Comparison of ENCODE assay signal across 8 mouse cellular contexts in the genomic region with DNA sequence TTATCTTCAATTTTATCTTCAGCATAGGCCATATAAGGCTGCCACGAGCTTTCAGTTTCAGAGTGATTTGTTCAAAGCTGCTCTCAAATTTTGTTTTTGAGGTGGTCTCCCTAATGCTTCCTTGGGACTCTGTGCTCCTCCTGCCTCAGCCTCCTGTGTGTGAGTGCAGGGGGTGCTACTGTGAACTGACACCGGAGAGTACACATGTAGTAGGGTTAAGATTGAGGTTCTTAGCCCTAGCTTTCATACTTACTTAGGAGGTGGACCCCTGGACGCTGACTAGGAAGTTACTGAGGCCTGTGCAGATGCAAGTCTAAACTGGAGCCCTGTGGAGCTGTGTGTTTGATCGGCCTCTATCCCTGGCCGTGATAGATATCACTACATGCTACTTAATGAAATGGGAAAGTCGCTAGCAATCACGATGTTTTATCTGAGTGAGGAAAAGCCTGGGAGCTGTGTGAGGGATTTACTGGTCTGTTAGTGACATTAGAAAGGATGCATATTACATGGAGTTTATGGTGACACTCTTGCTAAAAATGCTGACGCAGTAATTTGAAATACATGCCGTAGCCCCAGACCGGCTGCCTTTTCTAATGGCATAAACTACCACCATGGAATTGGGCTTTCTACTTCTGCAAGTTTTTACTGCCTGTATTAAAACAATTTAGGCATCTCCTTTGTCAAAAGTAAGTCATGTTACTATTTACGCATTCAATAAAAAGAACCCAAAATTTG. TPM values are rescaled to one million over a fixed set of nuclear protein-coding genes. Genes with fewer than 3 reads are reported as not detected.
DNase-seq lines count a peak whose midpoint lies in the region; ATAC-seq and TF ChIP-seq lines count a peak whose summit lies in the region.

No protein-coding gene starts in this region.

- H3K36me3 ChIP-seq in megakaryocyte, embryonic 14.5 days (replicated peaks; ENCODE audit: low read length): peaks cover 44% of the 10 kb centered on the region
- H3K36me3 ChIP-seq in embryonic facial prominence, embryonic 14.5 days (ENCODE audit: control insufficient read depth, insufficient read depth, low read length): peaks cover 25% of the 10 kb centered on the region
- peaks cover 48% of the 10 kb centered on the region for H3K36me3 ChIP-seq in limb, embryonic 10.5 days

- 82% methylated on average over 11 of the region's 11 CpGs for WGBS in embryonic facial prominence, embryonic 14.5 days
- 88% methylated on average over 11 of the region's 11 CpGs for WGBS in limb, embryonic 10.5 days
- WGBS in olfactory bulb, adult 2 months: 65% methylated on average over 11 of the region's 11 CpGs

- H3K9me3 ChIP-seq in megakaryocyte, embryonic 14.5 days: no peaks in the 10 kb centered on the region
- no peaks in the 10 kb centered on the region for H3K9me3 ChIP-seq in embryonic facial prominence, embryonic 14.5 days (ENCODE audit: control insufficient read depth, low read length)
- H3K9me3 ChIP-seq in limb, embryonic 10.5 days (replicated peaks): no peaks in the 10 kb centered on the region

- H3K4me3 ChIP-seq in megakaryocyte, embryonic 14.5 days (replicated peaks): peak overlapping the region; percentile 99
- peak overlapping the region; percentile 98 for H3K4me3 ChIP-seq in embryonic facial prominence, embryonic 14.5 days (ENCODE audit: low read depth, low read length)
- H3K4me3 ChIP-seq in limb, embryonic 10.5 days: peak overlapping the region; percentile 98
- H3K4me3 ChIP-seq in olfactory bulb, adult 2 months (ENCODE audit: insufficient read depth, low read depth, low read length): peak overlapping the region; percentile 18

- peak overlapping the region; percentile 83 for H3K4me2 ChIP-seq in embryonic facial prominence, embryonic 14.5 days (ENCODE audit: low read depth, low read length)

- no peak for TF ChIP-seq POLR2A in olfactory bulb, adult 2 months (IDR thresholded peaks at IDR 0.05; ENCODE audit: insufficient read depth, low read depth, low read length)

- TF ChIP-seq CTCF in olfactory bulb, adult 2 months (IDR thresholded peaks at IDR 0.05; ENCODE audit: insufficient read depth, low read depth, low read length): no peak

- DNase-seq in embryonic facial prominence, embryonic 14.5 days (ENCODE audit: low spot score): no peak
- no peak for DNase-seq in limb, embryonic 10.5 days (ENCODE audit: low spot score)
- no peak for DNase-seq in retina, embryonic 14.5 days (ENCODE audit: low spot score)
- no peak for DNase-seq in frontal cortex, postnatal 36 days (ENCODE audit: low spot score in 2 of 2)
- no peak for DNase-seq in right cerebral cortex, adult 18-20 months

- peaks cover 81% of the 10 kb centered on the region for H3K4me1 ChIP-seq in megakaryocyte, embryonic 14.5 days
- peaks cover 19% of the 10 kb centered on the region for H3K4me1 ChIP-seq in embryonic facial prominence, embryonic 14.5 days (ENCODE audit: control insufficient read depth, insufficient read depth, low read length)
- peaks cover 25% of the 10 kb centered on the region for H3K4me1 ChIP-seq in limb, embryonic 10.5 days
- H3K4me1 ChIP-seq in olfactory bulb, adult 2 months (ENCODE audit: control insufficient read depth, insufficient read depth, low read length): peaks cover 6% of the 10 kb centered on the region

- no peak for ATAC-seq in megakaryocyte, adult 5-6 weeks (ENCODE audit: poor library complexity, severe bottlenecking)
- no peak for ATAC-seq in embryonic facial prominence, embryonic 14.5 days (ENCODE audit: low read depth)

- peak overlapping the region; percentile 99 for H3K9ac ChIP-seq in embryonic facial prominence, embryonic 14.5 days (ENCODE audit: low read depth, low read length)

- no peaks in the 10 kb centered on the region for H3K27me3 ChIP-seq in megakaryocyte, embryonic 14.5 days (replicated peaks)
- H3K27me3 ChIP-seq in embryonic facial prominence, embryonic 14.5 days (replicated peaks; ENCODE audit: control insufficient read depth, insufficient read depth, low read length): no peaks in the 10 kb centered on the region
- no peaks in the 10 kb centered on the region for H3K27me3 ChIP-seq in limb, embryonic 10.5 days (ENCODE audit: low read depth, poor library complexity, severe bottlenecking)

- peak overlapping the region; percentile 89 for H3K27ac ChIP-seq in embryonic facial prominence, embryonic 14.5 days (replicated peaks; ENCODE audit: low read depth, low read length)
- H3K27ac ChIP-seq in limb, embryonic 10.5 days: peak overlapping the region; percentile 100
- H3K27ac ChIP-seq in olfactory bulb, adult 2 months (ENCODE audit: insufficient read depth, low read depth, low read length): no peak overlapping the region

RNA-seq across cellular contexts. Expression of gene Hp1bp3, which starts 2.0 kb away (rescaled TPM):
- 14.0 and 53.0 TPM in 2 replicates for polyA plus RNA-seq in megakaryocyte, embryonic 14.5 days (2012; ENCODE audit: insufficient read depth, low replicate concordance)
- total RNA-seq in megakaryocyte, adult 5-6 weeks (2015): 89.1 and 105 TPM in 2 replicates
- total RNA-seq in megakaryocyte, adult 5-6 weeks (2017): 165 and 173 TPM in 2 replicates
- 145 and 178 TPM in 2 replicates for polyA plus RNA-seq in embryonic facial prominence, embryonic 14.5 days (2014; fragmentation: Nextera tagmentation; extraction: Ambion mirVana)
- 134 and 163 TPM in 2 replicates for polyA plus RNA-seq in limb, embryonic 10.5 days (2016; fragmentation: Nextera tagmentation; extraction: Ambion mirVana)
- 181 and 298 TPM in 2 replicates for polyA plus RNA-seq in olfactory bulb, adult 2 months (2012; ENCODE audit: insufficient read depth, insufficient read length, low replicate concordance, missing spikeins)

RNA-seq across cellular contexts. Expression of gene Sh2d5, which starts 32.1 kb away (rescaled TPM):
- polyA plus RNA-seq in megakaryocyte, embryonic 14.5 days (2012; ENCODE audit: insufficient read depth, low replicate concordance): 11.4 and 15.9 TPM in 2 replicates
- 1.5 and 2.4 TPM in 2 replicates for total RNA-seq in megakaryocyte, adult 5-6 weeks (2015)
- 1.2 and 1.3 TPM in 2 replicates for total RNA-seq in megakaryocyte, adult 5-6 weeks (2017)
- 0.35 and 0.85 TPM in 2 replicates for polyA plus RNA-seq in embryonic facial prominence, embryonic 14.5 days (2014; fragmentation: Nextera tagmentation; extraction: Ambion mirVana)
- polyA plus RNA-seq in limb, embryonic 10.5 days (2016; fragmentation: Nextera tagmentation; extraction: Ambion mirVana): 2.0 and 3.5 TPM in 2 replicates
- not detected in 2 replicates for polyA plus RNA-seq in olfactory bulb, adult 2 months (2012; ENCODE audit: insufficient read depth, insufficient read length, low replicate concordance, missing spikeins)

RNA-seq across cellular contexts. Expression of gene Kif17, which starts 32.1 kb away (rescaled TPM):
- 1.4 and 1.7 TPM in 2 replicates for polyA plus RNA-seq in megakaryocyte, embryonic 14.5 days (2012; ENCODE audit: insufficient read depth, low replicate concordance)
- 0.13 and 0.25 TPM in 2 replicates for total RNA-seq in megakaryocyte, adult 5-6 weeks (2015)
- total RNA-seq in megakaryocyte, adult 5-6 weeks (2017): 0.12 and 0.59 TPM in 2 replicates
- polyA plus RNA-seq in embryonic facial prominence, embryonic 14.5 days (2014; fragmentation: Nextera tagmentation; extraction: Ambion mirVana): 0.71 and 1.6 TPM in 2 replicates
- 0.20 and 0.99 TPM in 2 replicates for polyA plus RNA-seq in limb, embryonic 10.5 days (2016; fragmentation: Nextera tagmentation; extraction: Ambion mirVana)
- not detected in 2 replicates for polyA plus RNA-seq in olfactory bulb, adult 2 months (2012; ENCODE audit: insufficient read depth, insufficient read length, low replicate concordance, missing spikeins)

Comparison
In these comparisons a context has a peak if more than half of its experiments do, and no peak if none do; other contexts are left out.
1. H3K4me3 ChIP-seq: peak in every context shown above with its lines; median percentile 99 in megakaryocyte, embryonic 14.5 days; 98 in embryonic facial prominence, embryonic 14.5 days; 98 in limb, embryonic 10.5 days; 18 in olfactory bulb, adult 2 months.